Mouse (Mus musculus): ENCODE data around the gene Nfu1.

DNA sequence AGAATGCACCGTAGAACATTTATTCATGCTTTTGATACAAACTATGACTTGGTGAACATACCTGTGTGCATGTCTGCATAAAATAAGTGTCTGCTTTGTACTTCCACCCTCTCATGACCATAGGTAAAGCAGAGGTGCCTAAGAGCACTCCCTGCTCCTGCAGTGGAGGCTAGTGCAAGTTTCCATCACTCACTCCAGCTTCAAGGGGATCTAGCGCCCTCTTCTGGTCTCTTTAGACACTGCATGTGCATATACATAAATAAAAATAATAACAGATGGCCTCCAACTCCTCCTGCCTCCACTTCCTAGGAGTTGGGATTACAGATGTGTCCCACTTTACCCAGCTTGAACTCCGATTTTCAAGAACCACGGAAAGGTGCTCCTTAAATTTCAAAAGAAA lies 7.9 kb downstream of the Nfu1 start:
- TF ChIP-seq CTCF (IDR thresholded peaks at IDR 0.05; ENCODE audit: control insufficient read depth, insufficient read depth, insufficient read length) = no peak
- no peak for TF ChIP-seq FOSL1 (IDR thresholded peaks at IDR 0.05; ENCODE audit: insufficient read depth, low read length, poor library complexity, severe bottlenecking)
- no peak for TF ChIP-seq USF1 (IDR thresholded peaks at IDR 0.05; ENCODE audit: low read depth)
- no peak for TF ChIP-seq CEBPB (IDR thresholded peaks at IDR 0.05; ENCODE audit: low read depth)
- TF ChIP-seq MAX (IDR thresholded peaks at IDR 0.05) = no peak
